Mouse (Mus musculus) CH12.LX (cell line): ENCODE results near the gene Sde2. TPM values are rescaled to one million over a fixed set of nuclear protein-coding genes. Genes with fewer than 3 reads are reported as not detected.

Experiments
- DNase-seq: peaks from one replicate; pipeline ENCODE4 v3.0.0-alpha.2; 2013; ENCODE audit errors: extremely low read depth
- H3K27ac ChIP-seq: 2 replicates; pipeline ENCODE4 v1.5.1; 2012; ENCODE audit warnings: low read depth, mild to moderate bottlenecking, control low read depth, moderate library complexity; ENCODE audit not compliant: insufficient read depth
- H3K27me3 ChIP-seq: replicated peaks from 2 replicates; pipeline ENCODE3; 2012; ENCODE audit warnings: inconsistent platforms
- H3K36me3 ChIP-seq, 2 experiments: replicated peaks in 1 of 2; 2 replicates each; pipeline versions ENCODE3 to v1.6.1; 2012; ENCODE audit warnings: inconsistent platforms in 1 of 2, low read length in 1 of 2, mild to moderate bottlenecking in 1 of 2, mixed read lengths in 1 of 2, moderate library complexity in 1 of 2; ENCODE audit not compliant: control insufficient read depth in 1 of 2, insufficient read depth in 1 of 2
- H3K4me1 ChIP-seq, 2 experiments: 2 replicates each; pipeline ENCODE4 v1.6.1; 2012; ENCODE audit warnings: inconsistent platforms in 1 of 2, moderate library complexity in 1 of 2; ENCODE audit not compliant: insufficient read depth in 2 of 2, control insufficient read depth in 1 of 2
- H3K4me2 ChIP-seq: 2 replicates; pipeline ENCODE4 v1.6.1; 2012; ENCODE audit warnings: low read depth, mild to moderate bottlenecking, control low read depth; ENCODE audit not compliant: poor library complexity, insufficient read depth, severe bottlenecking
- H3K4me3 ChIP-seq, 3 experiments: fragments of 150-350 bp in 1 of 3; sonication (generic) in 1 of 3; replicated peaks in 1 of 3; 2 replicates each; pipeline versions ENCODE3 to v1.5.1; 2011 to 2012; ENCODE audit warnings: low read depth in 2 of 3, low read length in 2 of 3, mild to moderate bottlenecking in 2 of 3, moderate library complexity in 2 of 3, control low read depth in 1 of 3, improper control_type of control experiment in 1 of 3, inconsistent platforms in 1 of 3, mixed read lengths in 1 of 3; ENCODE audit not compliant: poor library complexity in 1 of 3
- H3K79me2 ChIP-seq: replicated peaks from 2 replicates; pipeline ENCODE4 v1.6.1; 2012; ENCODE audit warnings: mild to moderate bottlenecking, moderate library complexity; ENCODE audit not compliant: control insufficient read depth, poor library complexity, insufficient read depth, severe bottlenecking; ENCODE audit errors: extremely low read depth
- H3K9ac ChIP-seq: 2 replicates; pipeline ENCODE4 v1.6.1; 2012; ENCODE audit warnings: low read depth, mild to moderate bottlenecking, control low read depth, moderate library complexity; ENCODE audit not compliant: insufficient read depth
- H3K9me3 ChIP-seq: replicated peaks from 2 replicates; pipeline ENCODE3; 2012; ENCODE audit warnings: low read length, inconsistent platforms, mixed read lengths
- BHLHE40 ChIP-seq: IDR thresholded peaks from 2 replicates; pipeline ENCODE4 v1.6.1; 2011; ENCODE audit warnings: mild to moderate bottlenecking, low read depth, low read length, improper control_type of control experiment
- CTCF ChIP-seq, 2 experiments: IDR thresholded peaks in 1 of 2; conservative IDR thresholded peaks in 1 of 2; 2 replicates each; pipeline ENCODE4 v1.5.1; 2011 to 2012; ENCODE audit warnings: low read depth in 2 of 2, low read length in 2 of 2, improper control_type of control experiment in 1 of 2, inconsistent platforms in 1 of 2, mild to moderate bottlenecking in 1 of 2, moderate library complexity in 1 of 2
- E2F4 ChIP-seq: IDR thresholded peaks from 2 replicates; pipeline ENCODE4 v1.6.1; 2011; ENCODE audit warnings: low read depth, low read length, improper control_type of control experiment; ENCODE audit not compliant: insufficient replicate concordance
- EP300 ChIP-seq: IDR thresholded peaks from 2 replicates; pipeline ENCODE4 v1.6.1; 2011; ENCODE audit warnings: low read length, improper control_type of control experiment
- HCFC1 ChIP-seq: IDR thresholded peaks from 2 replicates; pipeline ENCODE4 v1.6.1; 2012; ENCODE audit warnings: low read depth, mild to moderate bottlenecking, inconsistent platforms, low read length, improper control_type of control experiment
- IRF4 ChIP-seq: IDR thresholded peaks from 2 replicates; pipeline ENCODE4 v1.6.1; 2014; ENCODE audit warnings: low read depth, mild to moderate bottlenecking, inconsistent platforms, low read length, improper control_type of control experiment
- MAFK ChIP-seq: IDR thresholded peaks from 2 replicates; pipeline ENCODE4 v1.6.1; 2011; ENCODE audit warnings: low read length, improper control_type of control experiment; ENCODE audit not compliant: insufficient replicate concordance
- MAZ ChIP-seq: IDR thresholded peaks from 2 replicates; pipeline ENCODE4 v1.6.1; 2012; ENCODE audit warnings: low read depth, mild to moderate bottlenecking, inconsistent platforms, low read length, improper control_type of control experiment, moderate library complexity
- MXI1 ChIP-seq: IDR thresholded peaks from 2 replicates; pipeline ENCODE4 v1.6.1; 2011; ENCODE audit warnings: mild to moderate bottlenecking, low read depth, low read length, improper control_type of control experiment
- MYC ChIP-seq: IDR thresholded peaks from 2 replicates; pipeline ENCODE4 v1.6.1; 2011; ENCODE audit warnings: low read depth, mild to moderate bottlenecking, improper control_type of control experiment, low read length
- NELFE ChIP-seq: IDR thresholded peaks from 2 replicates; pipeline ENCODE4 v1.6.1; 2011; ENCODE audit warnings: low read depth, low read length, improper control_type of control experiment
- NRF1 ChIP-seq: IDR thresholded peaks from 2 replicates; pipeline ENCODE4 v1.6.1; 2014; ENCODE audit warnings: low read depth, mild to moderate bottlenecking, inconsistent platforms, low read length, improper control_type of control experiment, moderate library complexity
- POLR2A ChIP-seq: IDR thresholded peaks from 2 replicates; pipeline ENCODE4 v1.6.1; 2011; ENCODE audit warnings: low read depth, mild to moderate bottlenecking, improper control_type of control experiment, low read length
- RAD21 ChIP-seq: IDR thresholded peaks from 2 replicates; pipeline ENCODE4 v1.6.1; 2011; ENCODE audit warnings: low read depth, mild to moderate bottlenecking, low read length, improper control_type of control experiment, moderate library complexity
- RCOR1 ChIP-seq: conservative IDR thresholded peaks from 2 replicates; pipeline ENCODE4 v1.6.1; 2012; ENCODE audit warnings: low read depth, mild to moderate bottlenecking, inconsistent platforms, low read length, improper control_type of control experiment
- SIN3A ChIP-seq: IDR thresholded peaks from 2 replicates; pipeline ENCODE4 v1.6.1; 2012; ENCODE audit warnings: low read length, improper control_type of control experiment, inconsistent platforms
- SMC3 ChIP-seq: IDR thresholded peaks from 2 replicates; pipeline ENCODE4 v1.6.1; 2011; ENCODE audit warnings: low read depth, low read length, improper control_type of control experiment
- TBP ChIP-seq: conservative IDR thresholded peaks from 2 replicates; pipeline ENCODE4 v1.6.1; 2011; ENCODE audit warnings: low read depth, low read length, improper control_type of control experiment
- UBTF ChIP-seq: IDR thresholded peaks from 2 replicates; pipeline ENCODE4 v1.6.1; 2012; ENCODE audit warnings: low read depth, mild to moderate bottlenecking, inconsistent platforms, low read length, improper control_type of control experiment, moderate library complexity
- ZKSCAN1 ChIP-seq: IDR thresholded peaks from 2 replicates; pipeline ENCODE4 v1.6.1; 2012; ENCODE audit warnings: low read depth, inconsistent platforms, low read length, improper control_type of control experiment, borderline replicate concordance
- ZNF384 ChIP-seq: IDR thresholded peaks from 2 replicates; pipeline ENCODE4 v1.6.1; 2012; ENCODE audit warnings: low read depth, low read length, improper control_type of control experiment, inconsistent platforms
- dilution Hi-C: fragments of 300-500 bp; cut with MboI; formaldehyde crosslinking; loops from 2 replicates; pipeline ENCODE4 v1.14.3; 2020; ENCODE audit warnings: low sequenced_read_pairs; ENCODE audit not compliant: extremely low pct_unique_long_range_greater_than_20kb, extremely low pct_ligation_motif_present
- in situ Hi-C: fragments of 300-500 bp; cut with MboI; formaldehyde crosslinking; loops from 3 replicates; pipeline ENCODE4 v1.14.3; 2019; ENCODE audit warnings: low sequenced_read_pairs, low pct_ligation_motif_present, low pct_unique_long_range_greater_than_20kb, mixed read lengths
- polyA plus RNA-seq: library from polyadenylated mRNA; unstranded; fragments of >175 nt; gene quantifications from 2 replicates; pipeline ENCODE4 v1.2.1, GENCODE M21; 2012; ENCODE audit warnings: low read depth; ENCODE audit not compliant: insufficient read length
- total RNA-seq, 2 experiments: library from RNA; depleted of rRNA; stranded (reverse); fragments of 300-350 nt in 1 of 2; fragments of >200 nt in 1 of 2; gene quantifications; 2 replicates each; pipeline ENCODE4 v1.2.3; 2012 to 2014

The Sde2 gene
- total and polyA plus RNA-seq, 3 experiments = 24.7 to 33.2 (median 28.0) TPM

DNA sequence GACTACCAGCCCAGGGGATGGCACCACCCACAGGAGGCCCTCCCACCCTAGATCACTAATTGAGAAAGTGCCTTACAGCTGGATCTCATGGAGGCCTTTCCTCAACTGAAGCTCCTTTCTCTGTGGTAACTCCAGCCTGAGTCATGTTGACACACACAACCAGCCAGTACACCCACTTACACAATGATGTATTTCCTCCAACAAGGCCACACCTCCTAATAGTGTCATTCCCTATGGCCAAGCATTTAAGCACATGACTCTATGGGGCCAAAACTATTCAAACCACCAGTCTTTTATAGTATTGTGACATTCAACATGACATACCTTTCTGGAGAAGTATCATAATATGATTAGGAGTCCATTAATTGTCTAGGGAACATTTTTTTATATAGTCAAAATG, 7.8 kb downstream of the Sde2 start:
- H3K27ac ChIP-seq = no peak overlapping the region
- no peaks in the 10 kb centered on the region for H3K4me1 ChIP-seq
- no peak for TF ChIP-seq EP300
- TF ChIP-seq E2F4 = no peak
- TF ChIP-seq BHLHE40 = no peak
- TF ChIP-seq TBP = no peak
- no peak for TF ChIP-seq ZKSCAN1
- no peak for TF ChIP-seq SIN3A
- TF ChIP-seq MXI1 = no peak
- TF ChIP-seq UBTF = no peak
- no peak for TF ChIP-seq CTCF (conservative IDR thresholded peaks at IDR 0.05 in 1 of 2, IDR thresholded peaks at IDR 0.05 in 1 of 2; ENCODE audit: low read depth in 2 of 2, low read length in 2 of 2)
- TF ChIP-seq HCFC1 = no peak
- no peak for TF ChIP-seq POLR2A
- no peak for TF ChIP-seq MAZ
- in situ Hi-C loops (no loop called here), dilution Hi-C loops (no loop called here)
- H3K27me3 ChIP-seq = no peaks in the 10 kb centered on the region
- no peak overlapping the region for H3K4me2 ChIP-seq
- DNase-seq = no peak
- H3K36me3 ChIP-seq = peaks cover 69 to 87% of the 10 kb centered on the region in 2 experiments
- no peaks in the 10 kb centered on the region for H3K9me3 ChIP-seq
- peaks cover 5% of the 10 kb centered on the region for H3K79me2 ChIP-seq
- H3K4me3 ChIP-seq = no peak overlapping the region
- no peak overlapping the region for H3K9ac ChIP-seq

DNA sequence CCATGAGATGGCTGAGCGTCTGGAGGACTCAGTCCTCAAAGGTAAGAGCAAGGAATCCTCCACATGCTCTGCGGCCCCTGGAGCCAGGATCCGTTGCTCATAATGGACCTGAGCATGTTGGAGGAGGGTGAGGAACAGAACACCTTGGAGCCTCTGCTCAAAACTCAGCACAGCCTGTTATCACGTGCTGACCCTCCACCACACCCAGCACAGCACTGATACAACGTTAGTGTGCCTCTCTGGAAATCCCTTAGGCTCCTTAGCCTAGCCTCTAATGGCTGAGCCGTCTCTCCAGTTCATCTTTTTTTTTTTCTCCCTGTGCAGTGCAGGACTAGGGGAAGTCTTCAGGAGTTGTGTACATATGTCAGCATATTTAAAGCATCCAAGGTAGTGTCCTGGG, 9.1 kb downstream of the Sde2 start:
- TF ChIP-seq MYC (no peak), NELFE (no peak), SIN3A (no peak), IRF4 (no peak), NRF1 (no peak)
- H3K27ac ChIP-seq = no peak overlapping the region
- peaks cover 1% of the 10 kb centered on the region; the same call in 1 of the 2 replicates for H3K79me2 ChIP-seq
- no peak overlapping the region for H3K4me2 ChIP-seq
- dilution Hi-C loops (no loop called here), in situ Hi-C loops (no loop called here)
- H3K9ac ChIP-seq = no peak overlapping the region
- no peaks in the 10 kb centered on the region for H3K27me3 ChIP-seq
- H3K36me3 ChIP-seq = peaks cover 78 to 95% of the 10 kb centered on the region in 2 experiments
- peaks cover 0 to 3% of the 10 kb centered on the region in 2 experiments; a peak in 1 of 4 replicates for H3K4me1 ChIP-seq
- no peak for DNase-seq
- H3K9me3 ChIP-seq = no peaks in the 10 kb centered on the region
- H3K4me3 ChIP-seq = no peak overlapping the region

DNA sequence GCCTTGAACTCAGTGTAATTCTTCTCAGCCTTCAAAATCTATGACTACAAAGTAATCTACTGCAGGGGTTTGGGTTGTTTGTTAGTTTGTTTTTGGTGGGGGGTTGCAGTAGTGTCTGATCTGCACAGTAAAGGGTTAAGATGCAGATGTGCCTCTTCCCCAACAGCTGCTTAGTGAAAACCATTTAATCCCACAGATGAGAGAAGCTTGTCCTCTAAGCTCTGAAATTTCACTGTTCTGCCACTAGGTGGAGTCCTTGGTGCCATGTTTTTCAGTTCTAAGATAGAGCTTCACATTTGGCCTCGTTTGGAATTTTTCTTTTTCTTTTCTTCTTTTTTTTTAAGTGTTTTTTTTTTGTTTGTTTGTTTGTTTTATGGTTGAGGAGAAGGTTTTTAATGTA, 12.7 kb downstream of the Sde2 start:
- Histone ChIP-seq H3K27ac (no peak overlapping the region), H3K4me1 (peaks cover 0 to 3% of the 10 kb centered on the region in 2 experiments; a peak in 1 of 4 replicates), H3K27me3 (no peaks in the 10 kb centered on the region), H3K36me3 (peaks cover 72 to 93% of the 10 kb centered on the region in 2 experiments), H3K9me3 (no peaks in the 10 kb centered on the region), H3K4me3 (no peak overlapping the region), H3K4me2 (no peak overlapping the region), H3K79me2 (no peaks in the 10 kb centered on the region; the same call in 1 of the 2 replicates), H3K9ac (no peak overlapping the region)
- peak; percentile 59 for DNase-seq
- dilution Hi-C loops = no loop called here
- TF ChIP-seq MAFK (no peak), RAD21 (peak; percentile 37), MYC (no peak), MAZ (no peak), CTCF (conservative IDR thresholded peaks at IDR 0.05 in 1 of 2, IDR thresholded peaks at IDR 0.05 in 1 of 2; ENCODE audit: low read depth in 2 of 2, low read length in 2 of 2) (peak; percentile 69 to 77), ZNF384 (0 out of 2 replicates have a peak, but pooled peaks have one; percentile 43), SMC3 (peak; percentile 58), RCOR1 (0 out of 2 replicates have a peak, but pooled peaks have one; percentile 17), SIN3A (0 out of 2 replicates have a peak, but pooled peaks have one; percentile 27)
- in situ Hi-C loops = no loop called here
